Mouse (Mus musculus): Measurements from ENCODE around the gene Orc5. TPM values are rescaled to one million over a fixed set of nuclear protein-coding genes. Genes with fewer than 3 reads are reported as not detected.
"Not testable (repeated sequence)": the region's sequence is repeated elsewhere in the genome, so short reads cannot be mapped to it uniquely, and the experiment has no call there.

Gene Orc5
- polyA plus RNA-seq, 1 experiment from 2014 or later: 34.2 TPM

DNA sequence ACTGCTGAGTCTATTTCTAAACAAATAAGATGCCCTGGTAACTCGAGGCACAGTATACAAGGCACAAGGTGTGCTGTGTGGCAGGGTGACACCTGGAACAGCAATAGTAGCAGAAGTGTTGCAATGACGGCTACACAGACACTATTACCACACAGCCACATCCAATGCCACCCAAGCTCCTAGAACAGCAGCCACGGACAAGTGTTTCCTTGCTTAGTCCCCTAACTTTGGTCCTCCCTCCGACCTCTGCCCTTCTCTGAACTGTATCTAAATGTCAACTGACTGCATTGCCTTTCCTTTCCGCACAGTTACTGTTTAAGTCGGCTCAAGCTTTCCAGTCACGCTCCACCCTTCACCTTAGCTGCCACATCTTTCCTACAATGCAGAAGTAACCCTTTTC lies 36.0 kb downstream of the Orc5 start:
- ATAC-seq; H3K27ac ChIP-seq (ENCODE audit: low read length); H3K9me3 ChIP-seq (replicated peaks; ENCODE audit: control insufficient read depth, low read length, poor library complexity, severe bottlenecking); H3K36me3 ChIP-seq (ENCODE audit: control insufficient read depth, insufficient read depth, low read length); H3K27me3 ChIP-seq (ENCODE audit: control insufficient read depth, insufficient read depth, low read depth, low read length); H3K4me3 ChIP-seq (ENCODE audit: low read depth, low read length); H3K4me2 ChIP-seq (ENCODE audit: low read length); H3K4me1 ChIP-seq (ENCODE audit: control insufficient read depth, insufficient read depth, low read length); H3K9ac ChIP-seq (ENCODE audit: low read depth, low read length): not testable (repeated sequence)
- no CpG with 5 or more reads among the region's 7 CpGs for WGBS

GRCm38 (mm10) chr5:22512579-22512978 lies 37.6 kb downstream of the Orc5 start:
- WGBS: no CpG with 5 or more reads among the region's 5 CpGs
- H3K27me3 ChIP-seq (ENCODE audit: control insufficient read depth, insufficient read depth, low read depth, low read length): not testable (repeated sequence)

GRCm38 (mm10) chr5:22511824-22512223 lies 38.4 kb downstream of the Orc5 start:
- 72% methylated on average over 8 of the region's 8 CpGs for WGBS
- no peak overlapping the region for H3K4me2 ChIP-seq (ENCODE audit: low read length)
- H3K9me3 ChIP-seq (replicated peaks; ENCODE audit: control insufficient read depth, low read length, poor library complexity, severe bottlenecking): no peaks in the 10 kb centered on the region
- H3K9ac ChIP-seq (ENCODE audit: low read depth, low read length): no peak overlapping the region
- H3K27me3 ChIP-seq (ENCODE audit: control insufficient read depth, insufficient read depth, low read depth, low read length): no peaks in the 10 kb centered on the region
- H3K36me3 ChIP-seq (ENCODE audit: control insufficient read depth, insufficient read depth, low read length): no peaks in the 10 kb centered on the region
- H3K4me3 ChIP-seq (ENCODE audit: low read depth, low read length): no peak overlapping the region
- H3K27ac ChIP-seq (ENCODE audit: low read length): no peak overlapping the region
- ATAC-seq: 0 out of 2 replicates have a peak, but pooled peaks have one; percentile 28
- no peaks in the 10 kb centered on the region for H3K4me1 ChIP-seq (ENCODE audit: control insufficient read depth, insufficient read depth, low read length)

More at GRCm38 (mm10) chr5:22512579-22512978, 37.6 kb downstream of the Orc5 start:
- H3K4me1 ChIP-seq (ENCODE audit: control insufficient read depth, insufficient read depth, low read length); H3K4me2 ChIP-seq (ENCODE audit: low read length); H3K9me3 ChIP-seq (replicated peaks; ENCODE audit: control insufficient read depth, low read length, poor library complexity, severe bottlenecking); H3K36me3 ChIP-seq (ENCODE audit: control insufficient read depth, insufficient read depth, low read length); ATAC-seq; H3K27ac ChIP-seq (ENCODE audit: low read length); H3K9ac ChIP-seq (ENCODE audit: low read depth, low read length); H3K4me3 ChIP-seq (ENCODE audit: low read depth, low read length): not testable (repeated sequence)

DNA sequence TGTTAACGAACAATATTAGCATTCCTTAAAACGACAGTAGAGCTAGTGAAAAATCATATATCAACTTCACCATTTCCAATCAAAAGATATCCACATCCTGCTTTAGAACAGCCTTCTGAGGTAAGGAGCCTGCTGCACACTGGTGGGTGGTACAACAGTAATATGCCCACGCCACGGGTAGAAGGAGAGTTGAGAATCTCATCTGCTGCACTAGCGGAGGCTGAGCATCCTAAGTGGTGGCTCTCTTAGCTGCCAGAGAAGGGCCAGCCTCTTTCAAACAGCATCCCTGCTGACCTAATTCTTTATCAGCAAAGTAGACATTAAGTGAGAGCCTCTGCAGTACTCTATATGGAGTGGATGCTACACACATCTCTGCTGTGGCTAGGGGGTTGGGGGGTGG lies 41.7 kb downstream of the Orc5 start:
- 77% methylated on average over 5 of the region's 5 CpGs for WGBS
- no peak overlapping the region for H3K9ac ChIP-seq (ENCODE audit: low read depth, low read length)
- no peaks in the 10 kb centered on the region for H3K36me3 ChIP-seq (ENCODE audit: control insufficient read depth, insufficient read depth, low read length)
- H3K27ac ChIP-seq (ENCODE audit: low read length): no peak overlapping the region
- no peak overlapping the region for H3K4me3 ChIP-seq (ENCODE audit: low read depth, low read length)
- no peaks in the 10 kb centered on the region for H3K9me3 ChIP-seq (replicated peaks; ENCODE audit: control insufficient read depth, low read length, poor library complexity, severe bottlenecking)
- no peaks in the 10 kb centered on the region for H3K27me3 ChIP-seq (ENCODE audit: control insufficient read depth, insufficient read depth, low read depth, low read length)
- H3K4me1 ChIP-seq (ENCODE audit: control insufficient read depth, insufficient read depth, low read length): no peaks in the 10 kb centered on the region
- H3K4me2 ChIP-seq (ENCODE audit: low read length): no peak overlapping the region
- no peak for ATAC-seq

- Histone ChIP-seq H3K4me2 (ENCODE audit: low read length) (no peak overlapping the region), H3K36me3 (ENCODE audit: control insufficient read depth, insufficient read depth, low read length) (0 out of 2 replicates have a peak, but pooled peaks cover 11% of the 10 kb centered on the region), H3K4me1 (ENCODE audit: control insufficient read depth, insufficient read depth, low read length) (no peaks in the 10 kb centered on the region), H3K4me3 (ENCODE audit: low read depth, low read length) (no peak overlapping the region), H3K9ac (ENCODE audit: low read depth, low read length) (no peak overlapping the region), H3K27ac (ENCODE audit: low read length) (no peak overlapping the region), H3K9me3 (replicated peaks; ENCODE audit: control insufficient read depth, low read length, poor library complexity, severe bottlenecking) (no peaks in the 10 kb centered on the region), H3K27me3 (ENCODE audit: control insufficient read depth, insufficient read depth, low read depth, low read length) (no peaks in the 10 kb centered on the region)
- no peak for ATAC-seq
- 89% methylated on average over 5 of the region's 5 CpGs for WGBS
Observed at GRCm38 (mm10) chr5:22499437-22499836, 50.8 kb downstream of the Orc5 start.

- Histone ChIP-seq H3K4me2 (ENCODE audit: low read length) (no peak overlapping the region), H3K27me3 (ENCODE audit: control insufficient read depth, insufficient read depth, low read depth, low read length) (no peaks in the 10 kb centered on the region), H3K36me3 (ENCODE audit: control insufficient read depth, insufficient read depth, low read length) (peaks cover 2% of the 10 kb centered on the region; the same call in 1 of the 2 replicates), H3K9me3 (replicated peaks; ENCODE audit: control insufficient read depth, low read length, poor library complexity, severe bottlenecking) (no peaks in the 10 kb centered on the region), H3K9ac (ENCODE audit: low read depth, low read length) (no peak overlapping the region), H3K4me3 (ENCODE audit: low read depth, low read length) (no peak overlapping the region), H3K27ac (ENCODE audit: low read length) (no peak overlapping the region), H3K4me1 (ENCODE audit: control insufficient read depth, insufficient read depth, low read length) (peaks cover 2% of the 10 kb centered on the region; the same call in 1 of the 2 replicates)
- no peak for ATAC-seq
Observed at GRCm38 (mm10) chr5:22491088-22491487, 59.1 kb downstream of the Orc5 start.

DNA sequence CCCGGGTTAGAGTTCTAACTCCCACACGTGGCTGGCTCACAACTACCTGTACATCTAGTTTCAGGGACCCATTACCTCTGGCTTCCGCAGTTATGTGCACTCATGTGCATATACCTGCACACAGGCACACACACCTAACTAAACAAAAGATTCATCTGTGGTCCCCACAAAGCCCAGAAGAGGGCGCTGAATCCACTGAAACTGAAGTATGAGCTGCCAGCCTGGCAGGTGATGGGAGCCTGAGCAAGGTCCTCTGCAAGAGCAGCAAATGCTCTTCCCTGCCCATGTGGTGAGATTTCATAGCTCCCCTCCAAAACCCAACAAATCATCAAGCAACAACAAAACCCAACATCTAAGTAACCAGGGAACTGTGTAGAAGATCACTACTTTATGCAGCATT lies 61.1 kb downstream of the Orc5 start:
- 70% methylated on average over 4 of the region's 4 CpGs for WGBS
- H3K9me3 ChIP-seq (replicated peaks; ENCODE audit: control insufficient read depth, low read length, poor library complexity, severe bottlenecking): no peaks in the 10 kb centered on the region
- H3K4me3 ChIP-seq (ENCODE audit: low read depth, low read length): no peak overlapping the region
- H3K27ac ChIP-seq (ENCODE audit: low read length): no peak overlapping the region
- H3K4me1 ChIP-seq (ENCODE audit: control insufficient read depth, insufficient read depth, low read length): peaks cover 2% of the 10 kb centered on the region; the same call in 1 of the 2 replicates
- ATAC-seq: no peak
- no peak overlapping the region for H3K4me2 ChIP-seq (ENCODE audit: low read length)
- peaks cover 2% of the 10 kb centered on the region; the same call in 1 of the 2 replicates for H3K36me3 ChIP-seq (ENCODE audit: control insufficient read depth, insufficient read depth, low read length)
- no peak overlapping the region for H3K9ac ChIP-seq (ENCODE audit: low read depth, low read length)
- no peaks in the 10 kb centered on the region for H3K27me3 ChIP-seq (ENCODE audit: control insufficient read depth, insufficient read depth, low read depth, low read length)

GRCm38 (mm10) chr5:22486601-22487206 lies 63.5 kb downstream of the Orc5 start:
- peaks cover 2% of the 10 kb centered on the region; the same call in 1 of the 2 replicates for H3K4me1 ChIP-seq (ENCODE audit: control insufficient read depth, insufficient read depth, low read length)
- peaks cover 2% of the 10 kb centered on the region; the same call in 1 of the 2 replicates for H3K36me3 ChIP-seq (ENCODE audit: control insufficient read depth, insufficient read depth, low read length)
- no peaks in the 10 kb centered on the region for H3K27me3 ChIP-seq (ENCODE audit: control insufficient read depth, insufficient read depth, low read depth, low read length)
- H3K9me3 ChIP-seq (replicated peaks; ENCODE audit: control insufficient read depth, low read length, poor library complexity, severe bottlenecking): no peaks in the 10 kb centered on the region
- no peak overlapping the region for H3K4me3 ChIP-seq (ENCODE audit: low read depth, low read length)
- WGBS: 56% methylated on average over 6 of the region's 6 CpGs
- no peak overlapping the region for H3K4me2 ChIP-seq (ENCODE audit: low read length)
- ATAC-seq: no peak
- H3K27ac ChIP-seq (ENCODE audit: low read length): no peak overlapping the region
- no peak overlapping the region for H3K9ac ChIP-seq (ENCODE audit: low read depth, low read length)

DNA sequence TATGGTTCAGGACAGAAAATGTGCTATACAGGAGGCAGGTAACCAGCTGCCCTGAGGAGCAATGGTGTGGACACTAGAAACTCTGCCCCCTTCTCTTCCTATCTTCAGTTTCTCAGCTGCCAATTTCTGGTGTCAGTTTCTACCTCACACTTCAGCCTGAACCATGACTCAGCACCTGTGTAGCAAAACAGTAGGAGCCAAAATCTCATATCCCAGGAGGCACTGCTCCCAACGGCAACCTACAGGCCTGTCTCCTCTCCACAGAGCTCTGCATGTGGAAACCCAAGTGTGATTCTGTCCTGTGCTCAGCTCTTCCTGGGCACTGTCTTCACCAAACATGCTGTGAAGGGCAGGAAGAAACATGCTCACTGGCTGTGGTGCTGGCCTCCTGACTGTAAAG lies 64.5 kb downstream of the Orc5 start:
- Histone ChIP-seq H3K9ac (ENCODE audit: low read depth, low read length) (no peak overlapping the region), H3K4me1 (ENCODE audit: control insufficient read depth, insufficient read depth, low read length) (peaks cover 2% of the 10 kb centered on the region; the same call in 1 of the 2 replicates), H3K4me3 (ENCODE audit: low read depth, low read length) (no peak overlapping the region), H3K9me3 (replicated peaks; ENCODE audit: control insufficient read depth, low read length, poor library complexity, severe bottlenecking) (no peaks in the 10 kb centered on the region), H3K27ac (ENCODE audit: low read length) (no peak overlapping the region), H3K27me3 (ENCODE audit: control insufficient read depth, insufficient read depth, low read depth, low read length) (no peaks in the 10 kb centered on the region), H3K4me2 (ENCODE audit: low read length) (no peak overlapping the region), H3K36me3 (ENCODE audit: control insufficient read depth, insufficient read depth, low read length) (peaks cover 2% of the 10 kb centered on the region; the same call in 1 of the 2 replicates)
- 76% methylated on average over 1 of the region's 1 CpGs for WGBS
- no peak for ATAC-seq

Measured in midbrain, embryonic 16.5 days (tissue).